Comparison of ENCODE assay signal across 24 mouse cellular contexts in the genomic region with DNA sequence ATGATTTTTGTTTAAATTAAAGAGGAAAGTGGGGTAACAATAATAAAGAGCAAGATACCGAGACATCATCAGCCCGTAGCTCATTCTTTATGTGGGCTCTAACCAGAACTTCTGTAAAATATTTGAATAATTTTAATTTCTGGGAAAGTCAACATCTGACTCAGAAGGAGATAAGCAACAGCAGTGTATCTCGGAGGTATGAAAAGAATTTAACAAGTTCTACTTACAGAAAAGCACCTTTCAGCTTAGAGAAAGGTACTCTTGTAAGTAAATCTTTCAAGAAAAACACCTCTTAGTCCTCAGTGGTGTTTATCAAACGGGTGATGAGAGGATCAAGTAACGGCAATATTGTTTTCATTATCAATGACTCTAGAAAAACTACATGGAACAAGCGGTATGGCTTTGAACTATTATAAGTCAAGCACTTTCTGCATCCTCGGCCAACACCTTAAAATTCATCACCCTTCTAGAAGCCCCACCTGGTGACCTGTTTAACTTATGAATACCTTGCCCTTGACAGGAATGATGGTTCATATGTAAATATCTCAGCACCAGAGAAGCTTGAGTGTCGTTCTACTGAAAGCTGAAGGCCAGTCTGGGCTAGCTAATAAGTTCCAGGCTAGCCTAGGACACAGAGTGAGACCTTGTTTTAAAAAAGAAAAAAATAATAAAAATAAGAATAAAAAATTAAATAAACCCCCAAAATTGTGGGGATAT.
"Had no signal": no experiment of that assay in that cellular context is flagged by ENCODE, and none has a peak within 500 bp of the region (broad histone marks: within the 10 kb centered on the region; RNA-seq: fewer than 3 reads in every experiment).

No protein-coding gene starts in this region.

- H3K4me2 ChIP-seq: heart, embryonic 12.5 days; hindbrain, embryonic 13.5 days; hindbrain, embryonic 15.5 days; kidney, embryonic 15.5 days; limb, embryonic 13.5 days; limb, embryonic 15.5 days had no signal

- H3K9ac ChIP-seq: heart, embryonic 12.5 days; hindbrain, embryonic 13.5 days; hindbrain, embryonic 15.5 days; kidney, embryonic 15.5 days; limb, embryonic 13.5 days; limb, embryonic 15.5 days had no signal

- H3K36me3 ChIP-seq: heart, embryonic 10.5 days; heart, embryonic 12.5 days; hindbrain, embryonic 13.5 days; hindbrain, embryonic 15.5 days; kidney, embryonic 15.5 days; limb, embryonic 13.5 days; limb, embryonic 15.5 days had no signal

- H3K4me1 ChIP-seq: heart, embryonic 10.5 days; heart, embryonic 12.5 days; hindbrain, embryonic 13.5 days; hindbrain, embryonic 15.5 days; kidney, embryonic 15.5 days; limb, embryonic 13.5 days; limb, embryonic 15.5 days had no signal

- H3K9me3 ChIP-seq: heart, embryonic 10.5 days; hindbrain, embryonic 13.5 days; hindbrain, embryonic 15.5 days; kidney, embryonic 15.5 days; limb, embryonic 13.5 days; limb, embryonic 15.5 days had no signal

- DNase-seq: gastrocnemius, adult 2 months; gastrocnemius, postnatal 10 days; gastrocnemius, postnatal 25 days; heart, adult 18-20 months; heart, postnatal 10 days; heart, postnatal 36 days; kidney, adult 11 months; kidney, adult 2 months; kidney, adult 9 months; kidney, postnatal 14 days; kidney, postnatal 36 days; layer of hippocampus, adult 9-11 months; layer of hippocampus, postnatal 36 days; left cerebral cortex, postnatal 4 days had no signal

- H3K4me3 ChIP-seq: gastrocnemius, adult 2 months; heart, embryonic 10.5 days; heart, embryonic 12.5 days; hindbrain, embryonic 13.5 days; hindbrain, embryonic 15.5 days; kidney, embryonic 15.5 days; limb, embryonic 13.5 days; limb, embryonic 15.5 days had no signal

- H3K27me3 ChIP-seq: heart, embryonic 12.5 days; hindbrain, embryonic 13.5 days; hindbrain, embryonic 15.5 days; kidney, embryonic 15.5 days; limb, embryonic 13.5 days; limb, embryonic 15.5 days had no signal

- ATAC-seq: hindbrain, postnatal 0 days; intestine, embryonic 16.5 days had no signal

- H3K27ac ChIP-seq: gastrocnemius, adult 2 months; heart, embryonic 10.5 days; hindbrain, embryonic 13.5 days; hindbrain, embryonic 15.5 days; hindbrain, postnatal 0 days; kidney, embryonic 15.5 days; kidney, postnatal 0 days; limb, embryonic 13.5 days; limb, embryonic 15.5 days had no signal
